Mouse (Mus musculus) liver, postnatal 0 days (tissue): ENCODE results near the gene Rrp36. TPM values are rescaled to one million over a fixed set of nuclear protein-coding genes. Genes with fewer than 3 reads are reported as not detected.

Experiments used
- ATAC-seq: fragments of 200-750 bp; cut with Nextera tagmentation; 2 replicates; pipeline ENCODE4 v1.8.0; 2017; ENCODE audit warnings: mild to moderate bottlenecking, moderate library complexity
- DNase-seq: peaks from one replicate; pipeline ENCODE4 v3.0.0-alpha.2; 2016
- H3K27ac ChIP-seq: fragments of 300-500 bp; sonication (generic); 2 replicates; pipeline ENCODE4 v1.5.1; 2014; ENCODE audit warnings: antibody characterized with exemption, moderate library complexity, mild to moderate bottlenecking, low read depth
- H3K27me3 ChIP-seq: fragments of 300-500 bp; sonication (generic); 2 replicates; pipeline ENCODE4 v1.6.1; 2014; ENCODE audit warnings: low read length, control low read depth, mixed read lengths; ENCODE audit not compliant: insufficient read depth
- H3K36me3 ChIP-seq: fragments of 300-500 bp; sonication (generic); replicated peaks from 2 replicates; pipeline ENCODE4 v1.6.1; 2014; ENCODE audit warnings: mild to moderate bottlenecking, control low read depth, low read length, moderate library complexity, mixed read lengths; ENCODE audit not compliant: insufficient read depth
- H3K4me1 ChIP-seq: fragments of 300-500 bp; sonication (generic); 2 replicates; pipeline ENCODE4 v1.6.1; 2014; ENCODE audit warnings: antibody characterized with exemption, mild to moderate bottlenecking, control low read depth; ENCODE audit not compliant: insufficient read depth
- H3K4me2 ChIP-seq: fragments of 300-500 bp; sonication (generic); 2 replicates; pipeline ENCODE4 v1.6.1; 2014; ENCODE audit warnings: low read depth, mild to moderate bottlenecking, low read length, moderate library complexity, mixed read lengths
- H3K4me3 ChIP-seq: fragments of 300-500 bp; sonication (generic); 2 replicates; pipeline ENCODE4 v1.5.1; 2014; ENCODE audit warnings: low read depth, low read length
- H3K9ac ChIP-seq: fragments of 300-500 bp; sonication (generic); replicated peaks from 2 replicates; pipeline ENCODE4 v1.6.1; 2014; ENCODE audit warnings: mild to moderate bottlenecking, moderate library complexity
- H3K9me3 ChIP-seq: fragments of 300-500 bp; sonication (generic); 2 replicates; pipeline ENCODE4 v1.6.1; 2016; ENCODE audit warnings: mild to moderate bottlenecking, control low read depth, low read length, mixed read lengths
- CTCF ChIP-seq: sonication (generic); IDR thresholded peaks from 2 replicates; pipeline ENCODE4 v1.5.1; 2016; ENCODE audit warnings: antibody characterized with exemption, low read depth
- EP300 ChIP-seq: IDR thresholded peaks from 2 replicates; pipeline ENCODE4 v1.6.1; 2016; ENCODE audit warnings: antibody characterized with exemption, low read depth, mild to moderate bottlenecking
- WGBS: fragments of 180-500 bp; shearing (Covaris S2); extraction: QIAGEN DNeasy Blood & Tissue Kit; methylation state at CpG from one replicate; pipeline ENCODE4 v1.1.7; 2014; ENCODE audit not compliant: insufficient replicate concordance; 5-methylcytosine and 5-hydroxymethylcytosine counted together
- polyA plus RNA-seq: library from polyadenylated mRNA; unstranded; fragments of >200 nt; fragmentation: Nextera tagmentation; extraction: Ambion mirVana; gene quantifications from 2 replicates; pipeline ENCODE4 v1.2.1, GENCODE M21; 2015

Gene Rrp36
- polyA plus RNA-seq, 1 experiment from 2014 or later, result 28.1 TPM

- ATAC-seq, result peak; percentile 18
- under 1% methylated on average over 34 of the region's 34 CpGs for WGBS
- H3K4me2 ChIP-seq, result peak overlapping the region; percentile 93
- H3K27me3 ChIP-seq, result no peaks in the 10 kb centered on the region
- peaks cover 21% of the 10 kb centered on the region for H3K4me1 ChIP-seq
- H3K4me3 ChIP-seq, result peak overlapping the region; percentile 86
- TF ChIP-seq EP300 (no peak), CTCF (peak; percentile 36)
- no peaks in the 10 kb centered on the region for H3K9me3 ChIP-seq
- H3K36me3 ChIP-seq, result peaks cover 39% of the 10 kb centered on the region
- H3K27ac ChIP-seq, result peak overlapping the region; percentile 91
- peak; percentile 75 for DNase-seq
- H3K9ac ChIP-seq, result peak overlapping the region; percentile 81
These were observed 5.9 kb upstream of the Rrp36 start for GRCm38 (mm10) chr17:46679843-46680759.

GRCm38 (mm10) chr17:46678911-46679310, 4.8 kb upstream of the Rrp36 start:
- Histone ChIP-seq H3K27me3 (no peaks in the 10 kb centered on the region), H3K27ac (no peak overlapping the region), H3K9me3 (no peaks in the 10 kb centered on the region), H3K9ac (no peak overlapping the region), H3K4me1 (peaks cover 30% of the 10 kb centered on the region), H3K36me3 (peaks cover 31% of the 10 kb centered on the region), H3K4me2 (peak overlapping the region; percentile 93), H3K4me3 (no peak overlapping the region)
- 63% methylated on average over 9 of the region's 9 CpGs for whole genome bisulfite sequencing
- no peak for DNase-seq
- TF ChIP-seq EP300, result no peak
- no peak for TF ChIP-seq CTCF
- no peak for ATAC-seq

- Histone ChIP-seq H3K36me3 (peaks cover 27% of the 10 kb centered on the region), H3K27me3 (no peaks in the 10 kb centered on the region), H3K4me3 (peak within 1 kb of the TSS; percentile 86), H3K4me1 (peaks cover 30% of the 10 kb centered on the region), H3K9me3 (no peaks in the 10 kb centered on the region), H3K9ac (peak within 1 kb of the TSS; percentile 81), H3K4me2 (peak within 1 kb of the TSS; percentile 93), H3K27ac (peak within 1 kb of the TSS; percentile 91; the same call in 1 of the 2 replicates)
- no peak for TF ChIP-seq CTCF
- TF ChIP-seq EP300, result no peak
- ATAC-seq (no peak), DNase-seq (no peak)
- 94% methylated on average over 7 of the region's 9 CpGs for WGBS
These were observed 4.3 kb upstream of the Rrp36 start, which contains the start of gene Mea1 for GRCm38 (mm10) chr17:46678416-46678815. TSS of gene Mea1 (plus strand) at chr17:46678793.

GRCm38 (mm10) chr17:46674530-46675283, 555 bp upstream of the Rrp36 start:
- H3K4me3 ChIP-seq, result peak overlapping the region; percentile 82

GRCm38 (mm10) chr17:46669911-46670310, 4.2 kb downstream of the Rrp36 start:
- Histone ChIP-seq H3K4me3 (no peak overlapping the region), H3K9me3 (no peaks in the 10 kb centered on the region), H3K27ac (no peak overlapping the region), H3K27me3 (no peaks in the 10 kb centered on the region), H3K9ac (no peak overlapping the region), H3K4me1 (peaks cover 10% of the 10 kb centered on the region), H3K36me3 (peaks cover 25% of the 10 kb centered on the region), H3K4me2 (no peak overlapping the region)
- ATAC-seq, result no peak
- WGBS, result 94% methylated on average over 10 of the region's 10 CpGs
- DNase-seq, result no peak
- no peak for TF ChIP-seq EP300
- TF ChIP-seq CTCF, result no peak

More at GRCm38 (mm10) chr17:46674530-46675283, 555 bp upstream of the Rrp36 start:
- peak overlapping the region; percentile 93 for H3K4me2 ChIP-seq
- peak overlapping the region; percentile 78 for H3K9ac ChIP-seq
- no peaks in the 10 kb centered on the region for H3K9me3 ChIP-seq
- H3K4me1 ChIP-seq, result peaks cover 23% of the 10 kb centered on the region
- no peaks in the 10 kb centered on the region for H3K27me3 ChIP-seq
- DNase-seq (peak; percentile 51), ATAC-seq (peak; percentile 22)
- TF ChIP-seq EP300 (no peak), CTCF (no peak)
- peak overlapping the region; percentile 89 for H3K27ac ChIP-seq
- peaks cover 31% of the 10 kb centered on the region for H3K36me3 ChIP-seq
- 27% methylated on average over 15 of the region's 15 CpGs for WGBS

- H3K4me2 ChIP-seq, result no peak overlapping the region
- no peak overlapping the region for H3K9ac ChIP-seq
- TF ChIP-seq CTCF (no peak), EP300 (no peak)
- ATAC-seq (no peak), DNase-seq (no peak)
- H3K9me3 ChIP-seq, result no peaks in the 10 kb centered on the region
- H3K4me3 ChIP-seq, result no peak overlapping the region
- no peaks in the 10 kb centered on the region for H3K27me3 ChIP-seq
- WGBS, result 94% methylated on average over 16 of the region's 16 CpGs
- no peak overlapping the region for H3K27ac ChIP-seq
- peaks cover 40% of the 10 kb centered on the region for H3K36me3 ChIP-seq
- no peaks in the 10 kb centered on the region for H3K4me1 ChIP-seq
These were observed 6.4 kb downstream of the Rrp36 start for GRCm38 (mm10) chr17:46667712-46668111.
